31 mouse cellular contexts compared by ENCODE assay signal in the genomic region with DNA sequence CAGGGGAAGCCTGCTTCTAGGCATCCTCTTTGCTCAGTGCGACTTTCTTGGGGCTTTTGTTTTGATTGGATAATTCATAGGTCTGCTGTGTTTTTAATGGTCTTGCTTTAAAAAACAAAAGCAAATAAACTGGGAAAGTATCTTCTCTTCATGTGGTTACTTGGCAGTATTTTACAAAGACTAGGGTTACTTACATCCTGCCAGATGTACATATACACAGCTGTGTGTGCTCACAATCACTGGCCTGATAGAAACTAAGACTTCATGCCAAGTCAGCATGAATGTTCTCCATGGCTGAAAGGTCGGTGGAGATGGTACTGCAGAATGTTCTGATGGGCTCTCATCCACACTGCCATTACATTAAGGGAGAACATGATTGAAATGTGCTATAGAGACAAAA. TPM values are rescaled to one million over a fixed set of nuclear protein-coding genes. Genes with fewer than 3 reads are reported as not detected.
A peak's percentile ranks its signal among the peaks of the same experiment; 100 is the strongest.
DNase-seq lines count a peak whose midpoint lies in the region; ATAC-seq and TF ChIP-seq lines count a peak whose summit lies in the region.
"Had no signal": no experiment of that assay in that cellular context is flagged by ENCODE, and none has a peak within 500 bp of the region (broad histone marks: within the 10 kb centered on the region; RNA-seq: fewer than 3 reads in every experiment).

No protein-coding gene starts in this region.

- H3K9ac ChIP-seq in kidney, embryonic 14.5 days (ENCODE audit: low read depth, low read length) = no peak overlapping the region
- no peak overlapping the region for H3K9ac ChIP-seq in lung, embryonic 14.5 days
- no peak overlapping the region for H3K9ac ChIP-seq in lung, postnatal 0 days (replicated peaks; ENCODE audit: low read depth)
- H3K9ac ChIP-seq: embryonic facial prominence, embryonic 13.5 days; forebrain, embryonic 13.5 days; heart, embryonic 13.5 days; hindbrain, embryonic 14.5 days had no signal

- H3K4me2 ChIP-seq in kidney, embryonic 14.5 days (replicated peaks; ENCODE audit: low read depth, low read length) = no peak overlapping the region
- H3K4me2 ChIP-seq in lung, embryonic 14.5 days = no peak overlapping the region
- H3K4me2 ChIP-seq in lung, postnatal 0 days (replicated peaks; ENCODE audit: low read depth, low read length) = no peak overlapping the region
- H3K4me2 ChIP-seq: embryonic facial prominence, embryonic 13.5 days; forebrain, embryonic 13.5 days; heart, embryonic 13.5 days; hindbrain, embryonic 14.5 days had no signal

- H3K9me3 ChIP-seq in kidney, embryonic 14.5 days (ENCODE audit: control insufficient read depth, low read length) = no peaks in the 10 kb centered on the region
- no peaks in the 10 kb centered on the region for H3K9me3 ChIP-seq in lung, embryonic 14.5 days (ENCODE audit: low read depth, low read length)
- no peaks in the 10 kb centered on the region for H3K9me3 ChIP-seq in lung, postnatal 0 days (ENCODE audit: low read length)
- H3K9me3 ChIP-seq: embryonic facial prominence, embryonic 13.5 days; forebrain, embryonic 10.5 days; forebrain, embryonic 13.5 days; G1E; heart, embryonic 10.5 days; heart, embryonic 13.5 days had no signal

- no peak overlapping the region for H3K27ac ChIP-seq in kidney, embryonic 14.5 days (ENCODE audit: low read depth, low read length)
- H3K27ac ChIP-seq in lung, embryonic 14.5 days (ENCODE audit: low read depth) = no peak overlapping the region
- H3K27ac ChIP-seq in lung, postnatal 0 days (ENCODE audit: low read length) = no peak overlapping the region
- H3K27ac ChIP-seq: embryonic facial prominence, embryonic 13.5 days; forebrain, embryonic 10.5 days; forebrain, embryonic 13.5 days; heart, adult 2 months; heart, embryonic 10.5 days; heart, embryonic 13.5 days; hindbrain, embryonic 14.5 days; hindbrain, postnatal 0 days had no signal

- DNase-seq in kidney, adult 11 months = no peak
- peak; percentile 81 for DNase-seq in lung, embryonic 14.5 days
- DNase-seq in lung, postnatal 4 days = no peak
- peak; percentile 45 for DNase-seq in lung, postnatal 0 days (ENCODE audit: low spot score)
- no peak for DNase-seq in lung, postnatal 14 days
- DNase-seq: adrenal gland, postnatal 10 days; adrenal gland, postnatal 36 days; B cell, adult 2 months; cerebellum, adult 11 months; cerebellum, adult 2 months; cerebellum, adult 9-11 months; cerebellum, postnatal 25 days; gastrocnemius, postnatal 10 days; gastrocnemius, postnatal 36 days; heart, adult 2 months; heart, postnatal 14 days; heart, postnatal 4 days had no signal

- no peaks in the 10 kb centered on the region for H3K4me1 ChIP-seq in kidney, embryonic 14.5 days (ENCODE audit: control insufficient read depth, insufficient read depth, low read length)
- H3K4me1 ChIP-seq in lung, embryonic 14.5 days (ENCODE audit: insufficient read depth) = no peaks in the 10 kb centered on the region
- no peaks in the 10 kb centered on the region for H3K4me1 ChIP-seq in lung, postnatal 0 days (ENCODE audit: insufficient read depth, low read depth, low read length)
- H3K4me1 ChIP-seq: embryonic facial prominence, embryonic 13.5 days; forebrain, embryonic 10.5 days; forebrain, embryonic 13.5 days; heart, embryonic 10.5 days; heart, embryonic 13.5 days had no signal

- H3K36me3 ChIP-seq in kidney, embryonic 14.5 days (ENCODE audit: control insufficient read depth, insufficient read depth, low read length) = no peaks in the 10 kb centered on the region
- no peaks in the 10 kb centered on the region for H3K36me3 ChIP-seq in lung, embryonic 14.5 days (ENCODE audit: insufficient read depth)
- H3K36me3 ChIP-seq in lung, postnatal 0 days (ENCODE audit: insufficient read depth, low read length) = no peaks in the 10 kb centered on the region
- H3K36me3 ChIP-seq: embryonic facial prominence, embryonic 13.5 days; forebrain, embryonic 10.5 days; G1E; heart, embryonic 10.5 days; heart, embryonic 13.5 days had no signal

- TF ChIP-seq EP300 in lung, postnatal 0 days (IDR thresholded peaks at IDR 0.05) = no peak

- peak; percentile 32; the same call in 1 of the 2 replicates for ATAC-seq in kidney, embryonic 14.5 days (ENCODE audit: low FRiP score, low TSS enrichment)
- ATAC-seq in lung, embryonic 14.5 days (ENCODE audit: insufficient read depth) = peak; percentile 97
- ATAC-seq in lung, postnatal 0 days = peak; percentile 40; the same call in 1 of the 2 replicates
- ATAC-seq: forebrain, embryonic 13.5 days; forebrain, embryonic 16.5 days; hindbrain, postnatal 0 days; Patski had no signal

- 60% methylated on average over 2 of the region's 2 CpGs for WGBS in kidney, embryonic 14.5 days
- WGBS in lung, embryonic 14.5 days = 52% methylated on average over 2 of the region's 2 CpGs
- WGBS in lung, postnatal 0 days = 61% methylated on average over 2 of the region's 2 CpGs

- no peak overlapping the region for H3K4me3 ChIP-seq in kidney, embryonic 14.5 days (ENCODE audit: low read length)
- no peak overlapping the region for H3K4me3 ChIP-seq in lung, embryonic 14.5 days (ENCODE audit: low read depth, low read length)
- H3K4me3 ChIP-seq in lung, postnatal 0 days (ENCODE audit: low read depth, low read length) = no peak overlapping the region
- H3K4me3 ChIP-seq: embryonic facial prominence, embryonic 13.5 days; forebrain, embryonic 10.5 days; forebrain, embryonic 13.5 days; heart, adult 2 months; heart, embryonic 10.5 days; heart, embryonic 13.5 days had no signal

- no peaks in the 10 kb centered on the region for H3K27me3 ChIP-seq in kidney, embryonic 14.5 days (ENCODE audit: control insufficient read depth, insufficient read depth, low read length)
- no peaks in the 10 kb centered on the region for H3K27me3 ChIP-seq in lung, embryonic 14.5 days (ENCODE audit: insufficient read depth, low read length)
- H3K27me3 ChIP-seq in lung, postnatal 0 days (replicated peaks; ENCODE audit: insufficient read depth, low read length) = no peaks in the 10 kb centered on the region
- H3K27me3 ChIP-seq: CH12.LX; embryonic facial prominence, embryonic 13.5 days; forebrain, embryonic 13.5 days; heart, embryonic 13.5 days; Patski had no signal

- no peak for TF ChIP-seq CTCF in lung, embryonic 14.5 days (IDR thresholded peaks at IDR 0.05; ENCODE audit: low read depth)
- TF ChIP-seq CTCF in lung, postnatal 0 days (IDR thresholded peaks at IDR 0.05) = no peak

RNA-seq across cellular contexts. Expression of gene Ugt2b38, which starts 33.2 kb away (rescaled TPM):
- 0.43 and 2.6 TPM in 2 replicates for polyA plus RNA-seq in kidney, embryonic 14.5 days (2014; fragmentation: Nextera tagmentation; extraction: Ambion mirVana)
- polyA plus RNA-seq in lung, embryonic 14.5 days (2014; fragmentation: Nextera tagmentation; extraction: Ambion mirVana) = not detected in 2 replicates
- not detected in 2 replicates for polyA plus RNA-seq in lung, postnatal 0 days (2015; fragmentation: Nextera tagmentation; extraction: Ambion mirVana)
- polyA plus RNA-seq: cerebellum, adult 2 months; embryonic facial prominence, embryonic 13.5 days; forebrain, embryonic 10.5 days; forebrain, embryonic 13.5 days; forebrain, embryonic 16.5 days; G1E; heart, adult 2 months; heart, embryonic 10.5 days; heart, embryonic 13.5 days; heart, embryonic 16.5 days; hindbrain, embryonic 11.5 days; hindbrain, embryonic 14.5 days; hindbrain, postnatal 0 days had no signal

RNA-seq across cellular contexts. Expression of gene Ugt2a3, which starts 53.8 kb away (rescaled TPM):
- not detected in 2 replicates for polyA plus RNA-seq in kidney, embryonic 14.5 days (2014; fragmentation: Nextera tagmentation; extraction: Ambion mirVana)
- not detected in 2 replicates for polyA plus RNA-seq in lung, embryonic 14.5 days (2014; fragmentation: Nextera tagmentation; extraction: Ambion mirVana)
- polyA plus RNA-seq in lung, postnatal 0 days (2015; fragmentation: Nextera tagmentation; extraction: Ambion mirVana) = not detected in 2 replicates
- polyA plus RNA-seq: cerebellum, adult 2 months; embryonic facial prominence, embryonic 13.5 days; forebrain, embryonic 10.5 days; forebrain, embryonic 13.5 days; forebrain, embryonic 16.5 days; G1E; heart, adult 2 months; heart, embryonic 10.5 days; heart, embryonic 13.5 days; heart, embryonic 16.5 days; hindbrain, embryonic 11.5 days; hindbrain, embryonic 14.5 days; hindbrain, postnatal 0 days had no signal

Comparison
In these comparisons a context has a peak if more than half of its experiments do, and no peak if none do; other contexts are left out.
1. DNase-seq: peak in lung, embryonic 14.5 days (single experiment) and lung, postnatal 0 days (single experiment); none in kidney, adult 11 months (single experiment), lung, postnatal 4 days (0 of 2) and lung, postnatal 14 days (single experiment).
2. ATAC-seq: peak in every context shown above with its lines; median percentile 97 in lung, embryonic 14.5 days; 40 in lung, postnatal 0 days; 32 in kidney, embryonic 14.5 days.